Mouse (Mus musculus) gastrocnemius, postnatal 4 days (tissue): ENCODE results near the gene Secisbp2. TPM values are rescaled to one million over a fixed set of nuclear protein-coding genes. Genes with fewer than 3 reads are reported as not detected.

Experiments
- DNase-seq, 2 experiments: peaks; one replicate each; pipeline ENCODE4 v3.0.0; 2021 to 2022; ENCODE audit warnings: low spot score in 2 of 2, mixed read lengths in 2 of 2
- total RNA-seq, 2 experiments: library from RNA; stranded (reverse); gene quantifications; 2 replicates each; pipeline ENCODE4 v1.2.3; 2021

Secisbp2 gene
- total RNA-seq, 2 experiments from 2014 or later: 14.9 to 17.6 TPM

DNA sequence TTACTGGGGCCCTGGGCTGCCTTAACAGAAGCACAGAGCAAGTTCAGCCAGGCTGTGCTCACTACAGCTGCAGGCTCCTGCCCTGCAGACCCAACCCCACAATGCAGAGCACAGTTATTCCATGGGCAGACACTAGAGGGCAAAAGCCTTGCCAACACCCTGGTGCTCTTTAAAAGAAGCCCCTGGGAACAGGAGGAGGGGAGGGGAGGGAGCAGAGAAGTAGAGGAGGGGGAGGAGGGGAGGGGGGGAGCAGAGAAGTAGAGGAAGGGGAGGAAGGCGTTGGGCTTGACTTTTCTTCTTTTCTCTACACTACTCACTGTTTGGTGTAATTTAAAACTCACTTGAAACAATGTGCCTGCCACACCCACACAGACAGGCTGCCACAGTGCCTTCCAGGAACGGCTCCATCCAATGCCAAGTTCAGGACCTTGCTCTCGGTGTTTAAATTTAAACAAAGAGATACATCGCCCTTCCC lies 78.4 kb downstream of the Secisbp2 start:
- no peak for DNase-seq

DNA sequence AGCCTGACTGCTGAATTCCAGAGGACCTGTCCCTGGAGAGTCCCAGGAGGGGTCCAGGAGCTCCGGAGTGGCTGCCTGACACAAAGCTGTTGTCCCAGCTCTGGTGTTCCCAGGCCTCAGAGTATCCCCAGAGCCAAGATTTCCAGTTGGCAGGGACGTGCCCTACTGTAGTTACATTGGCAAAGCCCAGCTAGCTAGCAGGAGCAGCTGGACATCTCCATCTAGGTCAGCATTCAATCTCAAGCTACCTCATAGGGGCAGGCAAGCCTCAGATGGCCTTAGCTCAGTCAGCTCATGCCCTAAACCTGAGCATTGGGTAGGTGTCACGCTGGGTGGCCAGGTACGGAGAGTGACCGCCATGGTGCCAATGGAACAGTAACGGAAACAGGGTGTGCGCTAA lies 80.0 kb downstream of the Secisbp2 start:
- peak in 1 of 2 experiments; percentile 43 for DNase-seq

DNA sequence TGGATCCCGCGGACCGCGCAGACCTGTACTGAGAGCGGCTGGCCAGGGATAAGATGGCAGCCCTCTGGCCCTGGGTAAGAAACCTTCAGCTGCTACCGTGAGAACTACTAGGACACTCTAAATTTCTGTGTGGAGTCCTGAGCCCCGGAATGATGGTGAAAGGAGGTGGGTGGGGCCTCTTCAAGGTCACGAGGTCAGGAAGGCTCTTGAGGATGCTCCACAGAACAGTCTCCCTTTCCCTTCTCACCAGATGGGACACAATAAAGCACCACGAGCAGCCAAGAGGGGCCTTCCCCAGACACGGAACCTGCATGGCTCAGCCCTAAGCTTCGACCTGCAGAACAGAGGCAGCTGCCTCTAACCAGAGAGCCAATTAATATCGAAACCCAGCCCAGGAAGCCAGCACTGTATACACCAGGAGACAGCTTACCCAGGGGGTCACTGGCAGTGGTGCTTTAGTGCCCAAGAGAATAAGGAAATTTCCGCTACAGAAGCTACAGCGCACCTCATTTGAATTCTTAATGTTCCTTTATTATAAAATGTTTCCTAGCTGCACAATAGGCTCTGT lies 80.7 kb downstream of the Secisbp2 start:
- DNase-seq: no peak

Other genes starting within 250 kb of the Secisbp2 start
- 10 to 100 TPM; 23.7 to 24.8 TPM for gene S1pr3, start 243.1 kb upstream of the Secisbp2 start, total RNA-seq
- gene Shc3, start 82.3 kb upstream of the Secisbp2 start, total RNA-seq: 1 to 10 TPM; 3.8 to 3.9 TPM
- 10 to 100 TPM; 22.3 to 26.5 TPM for gene Cks2, start 6.5 kb upstream of the Secisbp2 start, total RNA-seq
- gene Sema4d, start 142.1 kb downstream of the Secisbp2 start, total RNA-seq: 10 to 100 TPM; 75.1 to 92.5 TPM
- 10 to 100 TPM; 11.6 to 13.3 TPM for gene Gadd45g, start 195.0 kb downstream of the Secisbp2 start, total RNA-seq